Mouse (Mus musculus) MEL (cell line): ENCODE measurements around the gene Limk2.

ENCODE experiments used
- CHD1 ChIP-seq: IDR thresholded peaks from 2 replicates; pipeline ENCODE4 v1.6.1; 2012; ENCODE audit warnings: low read depth, mild to moderate bottlenecking, inconsistent platforms, low read length, improper control_type of control experiment
- CHD2 ChIP-seq: IDR thresholded peaks from 2 replicates; pipeline ENCODE4 v1.6.1; 2011; ENCODE audit warnings: low read length, improper control_type of control experiment
- CTCF ChIP-seq, 3 experiments: IDR thresholded peaks in 2 of 3; conservative IDR thresholded peaks in 1 of 3; 2 replicates each; pipeline ENCODE4 v1.5.1; 2011 to 2012; ENCODE audit warnings: low read length in 3 of 3, low read depth in 2 of 3, mild to moderate bottlenecking in 2 of 3, improper control_type of control experiment in 1 of 3, inconsistent platforms in 1 of 3, mixed read lengths in 1 of 3, moderate library complexity in 1 of 3; ENCODE audit not compliant: control insufficient read depth in 1 of 3, insufficient read depth in 1 of 3, poor library complexity in 1 of 3, severe bottlenecking in 1 of 3
- ETS1 ChIP-seq: IDR thresholded peaks from 2 replicates; pipeline ENCODE4 v1.6.1; 2012; ENCODE audit warnings: low read depth, mild to moderate bottlenecking, inconsistent platforms, low read length, improper control_type of control experiment, moderate library complexity
- HCFC1 ChIP-seq: IDR thresholded peaks from 2 replicates; pipeline ENCODE4 v1.6.1; 2012; ENCODE audit warnings: low read depth, mild to moderate bottlenecking, inconsistent platforms, low read length, improper control_type of control experiment, moderate library complexity
- MAFK ChIP-seq: IDR thresholded peaks from 2 replicates; pipeline ENCODE4 v1.6.1; 2011; ENCODE audit warnings: low read depth, mild to moderate bottlenecking, low read length, improper control_type of control experiment, borderline replicate concordance
- MAZ ChIP-seq: IDR thresholded peaks from 2 replicates; pipeline ENCODE4 v1.6.1; 2012; ENCODE audit warnings: low read depth, mild to moderate bottlenecking, inconsistent platforms, low read length, improper control_type of control experiment
- MEF2A ChIP-seq: IDR thresholded peaks from 2 replicates; pipeline ENCODE4 v1.6.1; 2014; ENCODE audit warnings: low read depth, mild to moderate bottlenecking, inconsistent platforms, low read length, improper control_type of control experiment; ENCODE audit not compliant: poor library complexity, insufficient replicate concordance, severe bottlenecking; ENCODE audit errors: extremely low read depth
- POLR2A ChIP-seq, 2 experiments: IDR thresholded peaks; 2 replicates each; pipeline ENCODE4 v1.6.1; 2011 to 2012; ENCODE audit warnings: low read length in 2 of 2, mild to moderate bottlenecking in 2 of 2, control low read depth in 1 of 2, improper control_type of control experiment in 1 of 2, low read depth in 1 of 2, moderate library complexity in 1 of 2; ENCODE audit not compliant: control insufficient read depth in 1 of 2, insufficient read depth in 1 of 2, poor library complexity in 1 of 2
- POLR2AphosphoS2 ChIP-seq: IDR thresholded peaks from 2 replicates; pipeline ENCODE4 v1.6.1; 2011; ENCODE audit warnings: low read length, improper control_type of control experiment
- RCOR1 ChIP-seq: IDR thresholded peaks from 2 replicates; pipeline ENCODE4 v1.6.1; 2012; ENCODE audit warnings: low read depth, mild to moderate bottlenecking, inconsistent platforms, low read length, improper control_type of control experiment
- UBTF ChIP-seq: IDR thresholded peaks from 2 replicates; pipeline ENCODE4 v1.6.1; 2012; ENCODE audit warnings: low read depth, mild to moderate bottlenecking, inconsistent platforms, low read length, improper control_type of control experiment, moderate library complexity, borderline replicate concordance; ENCODE audit not compliant: insufficient read depth
- ZNF384 ChIP-seq: IDR thresholded peaks from 2 replicates; pipeline ENCODE4 v1.6.1; 2012; ENCODE audit warnings: low read depth, mild to moderate bottlenecking, inconsistent platforms, low read length, improper control_type of control experiment

- TF ChIP-seq POLR2A (IDR thresholded peaks at IDR 0.05; ENCODE audit: control insufficient read depth in 1 of 2, insufficient read depth in 1 of 2, low read depth in 1 of 2, low read length in 2 of 2, poor library complexity in 1 of 2) (no peak; a peak in 1 of 4 replicates), CHD1 (no peak), CTCF (IDR thresholded peaks at IDR 0.05 in 2 of 3, conservative IDR thresholded peaks at IDR 0.05 in 1 of 3; ENCODE audit: control insufficient read depth in 1 of 3, insufficient read depth in 1 of 3, low read depth in 2 of 3, low read length in 3 of 3, poor library complexity in 1 of 3, severe bottlenecking in 1 of 3) (peak; percentile 90 to 95 (median 92)), ZNF384 (0 out of 2 replicates have a peak, but pooled peaks have one; percentile 25), MAFK (no peak), POLR2AphosphoS2 (no peak), CHD2 (no peak), HCFC1 (peak; percentile 56; the same call in 1 of the 2 replicates), MEF2A (no peak), RCOR1 (no peak), UBTF (no peak), ETS1 (no peak), MAZ (no peak)
These were observed 47.4 kb upstream of the Limk2 start for GRCm38 (mm10) chr11:3456354-3456753.
